Mouse (Mus musculus): ENCODE results near the gene Prpf38b.

Gene Prpf38b

GRCm38 (mm10) chr3:108857714-108858113 is 53.8 kb downstream of the Prpf38b start:
- no peak for DNase-seq

DNA sequence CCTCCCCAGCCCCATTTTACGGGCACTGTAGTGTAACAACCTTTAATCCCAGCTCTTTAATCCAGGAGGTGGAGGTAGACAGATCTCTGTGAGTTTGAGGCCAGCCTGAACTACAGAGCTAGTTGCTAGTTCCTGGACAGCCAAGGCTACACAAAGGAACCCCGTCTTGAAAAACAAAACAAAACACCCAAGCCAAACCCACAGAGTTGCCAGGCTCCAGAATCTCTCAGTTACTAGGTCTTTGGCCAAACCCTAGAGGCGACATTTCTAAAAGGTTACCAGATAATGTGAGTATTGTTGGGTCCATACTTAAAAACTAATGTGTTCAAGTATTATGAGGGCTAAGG is 54.4 kb downstream of the Prpf38b start:
- DNase-seq = no peak

DNA sequence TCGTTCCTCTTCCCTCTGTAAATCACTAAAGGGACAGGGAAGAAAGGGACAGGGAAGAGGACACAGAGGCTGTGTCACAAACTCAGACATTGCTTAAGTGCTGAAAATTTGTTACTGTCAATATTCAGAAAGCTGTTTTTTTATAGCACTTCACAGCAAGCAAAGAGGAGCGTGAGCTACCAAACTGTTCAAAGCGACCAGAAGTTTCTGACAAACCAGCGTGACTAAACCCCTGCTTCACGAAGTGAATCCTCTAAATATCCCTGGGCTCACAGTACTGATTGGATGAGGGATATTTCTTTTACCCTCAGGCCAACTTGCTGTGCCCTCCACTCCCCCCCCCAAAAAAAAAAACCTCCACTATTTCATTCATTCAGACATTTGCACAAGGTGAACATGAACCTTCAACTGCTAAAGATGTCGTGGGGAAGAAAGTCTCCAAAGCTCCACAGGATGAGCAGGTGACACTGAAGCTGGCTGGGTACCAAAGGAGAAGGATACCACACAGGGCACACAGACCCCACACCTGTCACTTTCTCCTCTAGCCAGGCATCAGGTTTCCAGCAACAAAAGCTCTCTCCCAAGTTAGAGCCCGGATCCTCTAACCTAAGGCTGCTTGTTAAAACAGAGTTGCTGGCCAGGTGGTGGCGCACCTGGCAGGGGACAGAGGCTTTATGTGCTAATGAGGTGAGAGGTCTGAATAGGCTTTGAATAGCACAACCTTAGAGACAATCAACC is 55.0 kb downstream of the Prpf38b start:
- DNase-seq = peak; percentile 59 to 66

DNA sequence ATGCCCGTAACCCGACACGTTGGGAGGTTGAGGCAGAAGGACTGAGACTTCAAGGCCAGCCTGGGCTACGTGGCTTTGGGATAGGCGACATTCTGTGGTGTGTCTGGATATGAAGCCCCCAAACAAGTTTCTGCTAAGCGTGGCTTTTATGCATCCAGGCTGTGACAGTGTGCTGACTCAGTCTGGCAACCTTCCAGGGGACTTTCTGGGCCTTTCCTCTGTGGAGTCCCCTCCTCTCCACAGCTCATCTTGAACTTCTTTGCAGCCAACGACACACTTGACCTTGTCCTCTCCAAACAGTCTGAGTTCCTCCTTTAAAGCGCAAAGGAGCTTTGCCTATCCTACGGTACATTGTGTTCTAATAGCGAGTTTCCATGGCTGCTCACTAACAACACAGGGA is 55.7 kb downstream of the Prpf38b start:
- DNase-seq = peak; percentile 54 to 67

GRCm38 (mm10) chr3:108855371-108855770 is 56.2 kb downstream of the Prpf38b start:
- DNase-seq = peak; percentile 67 to 72

GRCm38 (mm10) chr3:108853266-108853665 is 58.3 kb downstream of the Prpf38b start:
- DNase-seq = no peak

Measured in lung, adult 18-20 months (tissue).